Mouse (Mus musculus) heart, adult 9 months (tissue): Measurements from ENCODE around the gene P2ry6.
A peak's percentile ranks its signal among the peaks of the same experiment; 100 is the strongest.

Experiments
- DNase-seq, 2 experiments: peaks; one replicate each; pipeline ENCODE4 v3.0.0; 2022; ENCODE audit warnings: low spot score in 2 of 2

P2ry6 gene

DNA sequence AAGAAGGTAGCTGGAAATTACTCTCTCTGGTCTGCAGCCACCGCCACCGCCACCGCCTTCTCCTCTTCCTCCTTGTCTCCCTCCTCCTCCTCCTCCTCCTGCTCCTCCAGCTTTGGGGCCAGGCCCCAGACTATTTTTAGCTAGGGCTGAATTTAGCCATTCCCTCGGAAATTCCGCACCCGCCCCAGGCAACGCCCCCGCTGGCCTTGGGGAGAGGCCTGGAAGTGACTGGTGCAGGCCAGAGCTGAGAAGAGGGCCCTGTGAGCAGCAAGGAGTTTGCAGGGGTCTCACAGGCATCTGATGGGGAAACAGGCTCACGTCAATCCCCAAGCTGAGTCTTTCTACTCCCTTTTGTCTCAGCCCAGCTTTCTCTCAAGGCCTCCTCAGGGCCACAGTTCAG is 56.3 kb downstream of the P2ry6 start:
- DNase-seq: peak; percentile 79

DNA sequence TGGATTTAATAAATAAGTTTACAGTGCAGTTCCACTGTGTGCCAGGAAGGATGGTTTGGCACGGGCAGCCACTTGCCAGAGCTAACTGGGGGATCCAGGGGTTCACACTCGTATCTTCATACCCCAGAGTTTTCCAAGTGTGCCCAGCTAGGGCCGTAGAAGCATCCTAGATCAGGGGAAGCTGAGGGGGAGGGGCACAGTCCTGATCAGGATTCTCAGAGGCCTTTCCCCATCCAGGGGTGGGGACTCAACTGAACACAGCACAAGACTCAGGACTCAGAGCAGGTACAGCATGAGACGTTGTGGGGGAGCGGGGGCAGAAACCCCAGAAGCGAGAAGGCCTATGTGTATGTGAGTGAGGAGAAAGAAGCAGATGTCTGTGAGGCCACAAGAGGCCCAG is 56.7 kb downstream of the P2ry6 start:
- no peak for DNase-seq

DNA sequence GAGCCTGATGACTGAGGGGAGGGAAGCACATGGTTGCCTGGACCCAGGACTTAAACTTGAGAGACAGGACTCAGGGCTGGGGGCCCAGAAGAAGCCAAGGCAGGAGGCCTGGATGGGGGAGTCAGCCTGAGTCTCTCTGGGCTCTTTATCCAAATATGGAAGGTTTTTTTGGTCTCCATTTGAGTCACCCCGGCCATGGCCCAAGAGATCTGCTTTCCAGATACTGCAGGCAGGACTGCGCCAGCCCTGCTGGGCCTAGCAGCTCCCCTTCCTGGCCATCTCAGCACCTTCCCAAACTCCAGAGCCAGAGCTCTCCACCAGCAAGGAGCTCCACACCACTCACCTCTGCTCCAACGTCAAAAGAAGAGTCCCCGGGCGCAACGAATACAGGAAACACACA is 57.9 kb downstream of the P2ry6 start:
- DNase-seq: no peak

DNA sequence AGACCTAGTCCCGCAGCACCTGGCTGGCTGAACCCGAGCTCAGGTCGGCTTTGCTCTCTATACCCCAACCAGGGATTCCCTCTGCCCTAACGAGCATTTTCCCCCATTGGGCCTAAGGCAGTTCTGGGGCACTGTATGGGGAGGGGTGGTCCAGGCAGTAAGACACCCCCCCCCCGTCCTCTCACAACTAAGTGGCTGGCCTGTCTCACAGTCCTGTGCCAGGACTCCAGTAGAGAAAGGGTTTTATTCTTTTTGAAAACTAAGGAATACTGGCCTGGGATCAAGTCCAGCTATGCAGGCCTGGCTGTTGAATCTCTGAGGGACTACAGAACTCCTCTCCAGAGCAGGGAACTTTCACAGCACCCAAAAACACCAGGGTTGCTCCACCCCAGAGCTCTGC is 59.2 kb downstream of the P2ry6 start:
- no peak for DNase-seq

DNA sequence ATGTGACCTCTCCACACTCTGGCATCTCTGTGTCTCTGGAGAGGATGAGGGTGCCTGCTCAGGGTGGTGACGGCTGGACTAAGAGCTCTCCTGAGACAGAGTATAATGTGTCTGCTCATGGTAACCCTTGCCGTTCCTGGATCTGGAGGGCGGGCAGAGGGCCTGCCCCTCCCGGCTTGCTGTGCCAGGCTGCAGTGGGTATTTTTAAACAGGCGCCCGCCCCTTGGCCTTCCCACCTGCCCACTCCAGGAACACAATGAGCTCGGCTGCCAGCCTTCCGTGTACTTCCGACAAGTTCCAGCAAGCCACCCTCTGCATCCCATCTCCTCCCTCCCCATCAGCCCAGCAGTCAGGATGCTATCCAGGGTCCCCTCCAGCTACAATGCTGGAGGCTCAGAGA is 62.7 kb downstream of the P2ry6 start:
- peak in 1 of 2 experiments; percentile 66 for DNase-seq

DNA sequence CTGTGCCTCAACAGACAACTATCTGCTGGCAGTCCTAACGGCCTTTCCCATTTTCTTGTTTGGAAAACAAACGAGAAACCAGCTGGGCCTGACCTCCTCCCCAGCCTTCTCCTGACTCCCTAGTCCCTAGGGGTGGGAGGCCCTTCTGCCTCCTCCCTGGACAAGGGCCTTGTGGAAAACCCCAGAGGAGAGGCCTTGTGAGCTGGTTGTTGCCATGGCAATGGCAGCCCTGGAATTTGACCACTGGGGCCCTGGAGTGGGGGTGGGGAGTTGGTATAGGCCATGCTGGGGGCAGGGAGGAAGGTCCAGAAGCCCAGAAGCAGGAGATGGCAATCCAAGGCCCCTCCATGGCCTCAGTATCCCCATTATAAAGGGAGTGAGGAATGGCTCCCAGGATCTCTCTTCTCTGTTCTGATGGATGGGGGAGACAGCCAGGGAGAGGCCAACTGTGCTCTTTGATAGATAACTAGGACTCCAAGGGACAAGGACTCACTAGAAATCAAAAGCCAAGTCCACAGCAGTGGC is 63.1 kb downstream of the P2ry6 start:
- DNase-seq: peak in 1 of 2 experiments; percentile 68

DNA sequence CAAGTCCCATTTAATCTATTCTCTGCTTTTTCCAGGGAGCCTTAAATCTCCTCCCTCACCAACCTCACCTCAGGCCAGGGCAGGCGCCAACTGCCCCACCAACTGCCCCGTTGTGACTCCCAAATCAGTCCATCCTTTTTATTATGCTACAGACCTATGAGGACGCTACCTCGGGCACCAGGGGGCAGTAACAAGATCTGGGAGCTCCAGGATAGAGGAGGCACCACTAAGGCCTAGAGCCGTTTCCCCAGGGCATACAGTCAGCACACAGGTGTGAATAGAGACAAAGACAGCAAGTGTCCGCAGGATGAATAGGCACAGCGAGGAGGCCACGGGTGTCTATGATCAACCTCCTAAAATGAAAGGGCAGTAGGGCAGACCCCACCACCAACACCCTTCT is 65.9 kb downstream of the P2ry6 start:
- DNase-seq: no peak

DNA sequence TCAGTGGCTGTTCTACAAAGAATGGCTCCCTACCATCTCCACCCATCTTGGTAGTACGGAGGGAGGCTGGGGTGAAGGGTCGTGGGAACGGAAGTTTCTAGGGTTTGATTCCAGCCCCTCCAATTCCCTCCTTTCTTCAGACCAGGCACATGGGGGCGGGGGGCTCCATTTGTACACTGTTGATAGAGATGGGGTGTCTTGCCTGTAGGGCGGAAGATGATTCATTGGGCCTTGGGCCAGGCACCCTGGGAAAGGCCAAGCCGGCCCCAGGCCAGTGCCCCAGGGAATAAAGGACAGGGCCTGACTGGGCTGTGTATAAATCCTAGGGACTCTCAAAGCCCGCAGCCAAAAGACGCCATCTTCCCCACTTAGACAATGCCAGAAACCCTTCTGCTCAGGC is 66.4 kb downstream of the P2ry6 start:
- DNase-seq: peak; percentile 70 to 81

DNA sequence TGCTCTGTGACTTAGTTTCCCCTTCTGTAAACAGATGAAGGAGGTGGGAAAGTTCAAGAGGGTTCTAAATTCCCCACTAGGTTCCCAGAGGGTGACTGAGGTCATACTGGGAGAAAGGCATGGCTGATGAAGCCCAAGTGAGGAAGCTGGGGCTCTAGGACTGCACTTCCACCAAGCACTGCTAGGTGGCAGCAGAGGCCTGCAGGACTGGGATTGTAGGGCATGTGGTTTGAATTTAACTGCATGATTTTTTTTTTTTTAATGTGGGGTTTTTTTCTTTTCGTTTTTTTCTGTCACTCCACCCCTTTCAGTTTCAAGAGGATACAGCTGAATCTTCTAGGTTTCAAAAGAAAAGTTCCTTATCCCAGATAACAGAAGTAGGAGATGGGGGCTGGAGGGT is 67.2 kb downstream of the P2ry6 start:
- DNase-seq: peak; percentile 77 to 85

DNA sequence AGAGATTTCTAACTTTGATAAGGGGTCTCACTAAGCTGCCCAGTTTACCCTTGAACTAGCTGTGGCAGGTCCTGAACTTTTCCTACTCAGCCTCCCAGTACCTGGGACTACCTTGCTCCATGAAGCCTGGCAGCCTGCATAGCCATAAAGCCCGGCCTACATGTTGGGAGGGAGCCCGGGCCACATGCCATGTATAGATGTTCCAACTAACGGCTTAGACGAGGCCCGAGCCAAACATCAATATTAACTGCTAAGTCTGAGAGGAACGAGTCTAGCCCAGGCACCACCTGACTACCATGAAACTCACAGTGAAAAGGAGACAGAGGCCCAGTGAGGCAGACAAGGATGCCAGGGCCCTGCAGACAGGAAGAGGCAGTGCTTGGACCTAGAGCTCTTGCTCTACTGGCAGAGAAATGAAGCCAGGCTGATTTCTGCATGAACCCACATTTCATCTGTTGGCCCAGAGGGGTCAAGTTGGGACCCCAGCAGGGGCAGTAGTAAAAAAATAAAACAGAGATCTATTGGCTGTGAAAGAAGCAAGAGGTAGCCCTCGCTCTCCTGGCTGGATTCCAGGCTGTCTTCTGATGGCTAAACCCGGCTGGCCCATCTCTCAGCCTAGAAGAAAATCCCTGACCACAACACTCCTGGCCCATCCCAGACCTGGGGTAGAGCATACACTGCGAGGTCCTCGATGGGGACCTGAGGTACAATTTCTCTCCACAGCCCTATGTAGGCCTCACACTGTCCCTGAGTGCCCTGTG is 68.2 kb downstream of the P2ry6 start:
- DNase-seq: no peak

DNA sequence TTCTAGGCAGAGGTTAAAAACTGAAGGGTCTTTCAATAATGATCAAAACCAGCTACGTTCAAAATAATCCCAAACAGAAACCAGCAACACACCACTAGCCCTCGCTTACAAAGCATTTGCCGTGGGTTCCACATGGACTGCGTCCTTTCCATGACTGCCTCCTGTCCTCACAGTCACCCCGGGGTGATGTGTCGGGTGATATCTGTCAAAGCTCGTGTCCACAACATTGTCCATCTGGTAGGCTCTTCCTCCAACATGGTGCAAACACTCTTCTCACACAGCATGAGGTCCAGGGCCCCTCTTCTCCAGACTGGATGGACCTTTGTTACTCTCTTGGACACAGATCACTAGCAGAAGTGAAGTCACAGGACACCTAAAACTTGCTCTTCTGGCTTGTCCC is 69.4 kb downstream of the P2ry6 start:
- no peak for DNase-seq

DNA sequence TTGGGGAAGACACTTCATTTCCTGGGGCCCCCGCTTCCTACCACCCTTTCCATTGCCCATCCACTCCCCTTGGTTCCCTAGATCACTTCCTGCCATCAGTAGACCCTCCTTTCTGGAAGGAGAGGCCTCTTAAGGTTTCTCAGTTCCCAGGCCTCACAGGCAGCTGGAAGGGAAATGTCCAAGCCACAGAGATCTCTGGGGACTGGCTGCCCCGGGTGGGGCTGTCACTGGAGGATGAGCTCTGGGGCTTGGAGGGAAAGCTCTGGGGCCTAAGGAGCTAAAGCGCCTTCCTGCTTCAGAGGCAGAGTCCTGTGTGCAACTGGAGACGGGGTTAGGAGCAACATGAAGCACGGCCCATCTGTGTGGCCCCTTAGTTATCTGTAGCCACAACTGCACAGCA is 69.8 kb downstream of the P2ry6 start:
- peak in 1 of 2 experiments; percentile 57 for DNase-seq

DNA sequence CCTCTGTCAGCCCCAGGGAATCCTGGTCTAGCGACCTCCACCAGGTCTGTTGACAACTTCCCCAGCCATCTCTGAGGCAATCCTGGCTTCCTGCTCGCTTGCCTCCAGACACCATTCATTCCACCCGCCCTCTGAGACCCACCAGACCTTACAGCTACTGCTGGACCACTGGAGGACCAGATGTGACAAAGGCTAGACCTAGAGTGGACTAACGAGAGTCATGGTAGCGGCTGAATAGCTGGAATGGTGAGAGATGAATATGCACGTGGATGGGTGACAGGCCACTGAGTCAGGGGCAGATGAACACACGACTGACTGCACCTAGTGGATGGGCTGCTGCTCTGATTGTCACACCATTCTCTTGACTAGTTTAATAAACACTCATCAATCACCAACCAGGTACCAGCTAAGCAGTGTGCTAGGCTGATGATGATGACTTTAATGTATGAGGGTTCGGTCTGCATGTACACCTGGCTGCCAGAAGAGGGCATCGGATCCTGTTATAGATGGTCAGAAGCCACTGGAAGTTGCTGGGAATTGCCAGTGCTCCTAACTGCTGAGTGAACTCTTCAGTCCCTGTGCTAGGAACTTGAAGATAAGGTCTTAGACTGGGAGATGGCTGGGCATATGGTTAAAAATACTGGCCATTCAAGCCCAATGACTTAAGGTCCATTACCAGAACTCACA is 71.9 kb downstream of the P2ry6 start:
- no peak for DNase-seq

DNA sequence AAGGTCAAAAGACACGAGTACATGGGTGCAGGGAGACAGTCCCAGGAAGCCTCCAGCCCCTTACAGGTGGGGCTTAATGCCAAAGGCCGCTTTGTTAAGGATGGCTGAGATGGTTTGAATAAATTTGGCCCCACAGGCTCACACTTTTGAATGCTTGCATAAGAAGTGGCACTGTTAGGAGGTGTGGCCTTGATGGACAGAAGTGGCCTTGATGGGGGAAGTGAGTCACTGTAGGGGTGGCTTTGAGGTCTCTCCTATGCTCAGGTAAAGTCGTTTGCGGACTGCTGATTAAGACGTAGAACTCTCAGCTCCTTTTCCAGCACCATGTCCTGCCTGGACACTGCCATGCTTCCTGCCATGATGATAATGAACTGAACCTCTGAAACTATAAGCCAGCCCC is 76.6 kb downstream of the P2ry6 start:
- DNase-seq: no peak

DNA sequence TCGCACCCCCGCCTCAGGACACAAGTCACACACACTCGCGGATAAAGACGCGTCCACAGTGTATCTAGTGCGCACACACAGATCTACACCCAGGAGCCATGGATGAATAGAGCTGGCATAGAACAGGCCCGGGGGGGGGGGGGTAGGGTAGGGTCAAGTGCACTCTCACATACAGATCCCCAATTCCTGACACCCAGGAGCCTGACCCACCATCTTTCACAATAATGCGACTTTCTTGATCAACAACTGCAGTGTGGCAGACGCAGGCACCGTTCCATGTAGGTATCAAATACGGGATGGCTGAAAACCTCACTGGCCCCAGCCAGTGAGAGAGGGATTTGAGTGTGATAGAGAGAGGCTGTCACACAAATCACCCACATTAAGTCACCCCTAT is 79.6 kb downstream of the P2ry6 start:
- DNase-seq: no peak

DNA sequence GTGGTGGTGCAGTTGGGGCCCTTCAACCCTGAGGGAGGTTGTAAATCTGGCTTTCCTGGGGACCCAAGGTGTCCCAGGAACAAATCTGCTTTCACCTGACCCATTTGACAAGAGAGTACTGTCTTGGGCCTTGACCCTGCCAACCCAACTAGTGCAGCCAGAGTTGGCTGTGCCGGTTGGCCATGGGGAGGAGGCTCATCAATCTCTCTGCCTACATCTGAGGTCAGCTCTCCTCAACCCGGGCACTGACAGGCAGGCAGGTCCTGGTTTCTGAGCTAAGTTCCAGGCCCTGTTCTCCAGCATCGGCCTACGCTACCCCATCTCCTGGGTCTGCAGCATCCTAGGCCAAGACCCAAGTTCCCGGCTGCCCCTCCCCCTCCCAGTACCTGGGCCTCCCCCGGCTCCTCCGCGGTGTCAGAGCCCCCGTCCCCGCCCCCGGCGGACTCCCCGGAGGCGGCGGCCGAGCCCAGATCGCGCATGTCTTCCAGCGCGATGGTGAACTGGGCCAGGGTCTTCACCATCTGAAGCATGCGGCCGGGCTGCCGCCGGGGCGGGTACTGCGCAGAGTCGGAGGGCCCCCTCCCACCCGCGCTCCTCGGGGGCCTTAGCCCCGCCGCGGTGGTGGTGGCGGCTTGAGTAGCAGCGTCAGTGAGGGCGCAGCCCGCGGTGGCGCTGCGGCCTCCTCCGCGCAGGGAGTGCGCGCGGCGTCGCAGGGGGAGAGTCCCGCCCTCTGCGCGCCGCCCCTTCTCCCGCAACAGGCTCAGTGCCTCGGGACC is 80.2 kb downstream of the P2ry6 start:
- DNase-seq: no peak

DNA sequence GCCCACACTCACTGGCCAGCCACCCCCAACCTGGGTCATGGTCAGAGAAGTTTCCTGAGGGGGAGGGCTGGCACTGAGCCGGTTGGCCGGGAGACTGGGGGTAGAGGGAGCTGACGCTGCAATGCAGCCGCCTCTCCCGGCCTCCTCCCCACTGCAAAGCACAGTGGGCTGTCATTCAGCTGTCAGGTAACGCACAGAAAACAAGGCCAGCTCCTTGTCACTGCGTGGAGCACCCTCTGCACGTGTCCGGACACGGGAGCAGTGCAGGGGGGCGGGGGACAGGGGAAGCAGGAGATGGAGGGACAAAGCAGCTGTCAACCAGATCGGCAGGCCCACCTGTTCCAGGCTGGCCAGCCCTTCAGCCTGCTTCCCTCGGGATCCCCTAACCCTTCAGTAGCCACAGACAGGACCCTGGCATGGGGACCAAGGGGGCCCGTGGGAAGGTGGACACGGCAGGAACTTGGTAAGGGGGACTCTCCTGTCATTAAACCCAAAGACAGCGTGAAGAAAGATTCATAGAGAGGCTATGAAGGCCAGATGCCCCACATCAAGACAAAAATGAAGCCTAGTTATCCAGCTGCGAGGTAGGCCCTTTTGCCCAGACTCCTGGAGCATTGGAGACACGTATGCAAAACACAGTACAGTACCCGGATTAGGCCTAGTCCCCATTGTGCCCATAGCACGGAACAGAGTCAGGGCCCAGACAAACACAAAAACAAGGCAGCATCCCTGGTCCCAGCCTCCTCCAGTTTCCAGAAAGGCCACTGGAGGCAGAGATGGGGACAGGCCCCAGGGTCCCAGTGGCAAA is 81.0 kb downstream of the P2ry6 start:
- DNase-seq: no peak
